Mouse (Mus musculus): ENCODE data around the gene Tmem86b. TPM values are rescaled to one million over a fixed set of nuclear protein-coding genes. Genes with fewer than 3 reads are reported as not detected.
"Not testable (repeated sequence)": the region's sequence is repeated elsewhere in the genome, so short reads cannot be mapped to it uniquely, and the experiment has no call there.

The Tmem86b gene
- polyA plus RNA-seq, 1 experiment from 2014 or later, result 0.63 TPM

DNA sequence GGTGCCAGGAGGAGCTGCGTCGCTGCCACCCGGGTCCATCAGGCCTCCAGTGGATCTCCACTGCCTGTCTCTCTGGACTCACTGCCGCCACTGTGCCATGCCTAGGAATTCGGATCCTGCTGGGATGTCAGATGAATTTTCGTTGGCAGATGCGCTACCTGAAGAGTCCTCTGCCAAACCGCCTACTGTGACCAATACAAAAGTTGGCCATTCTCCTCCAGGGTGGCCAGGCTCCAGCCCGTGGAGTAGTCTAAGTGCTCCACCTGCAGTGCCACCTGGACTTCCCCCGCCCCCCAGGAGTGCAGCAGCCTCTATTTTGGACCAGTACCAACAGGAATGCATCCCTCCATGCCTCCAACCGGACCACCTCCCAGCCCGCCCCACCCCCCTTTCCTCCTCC is 19.7 kb downstream of the Tmem86b start:
- 83% methylated on average over 12 of the region's 12 CpGs for whole genome bisulfite sequencing
- no peaks in the 10 kb centered on the region for H3K27me3 ChIP-seq (ENCODE audit: control insufficient read depth, insufficient read depth, low read length)
- no peak overlapping the region for H3K4me3 ChIP-seq (ENCODE audit: low read depth, low read length)
- no peaks in the 10 kb centered on the region for H3K9me3 ChIP-seq (replicated peaks; ENCODE audit: control insufficient read depth, low read length)
- H3K4me1 ChIP-seq (ENCODE audit: control insufficient read depth, insufficient read depth, low read length), result no peaks in the 10 kb centered on the region
- no peak for DNase-seq (ENCODE audit: low spot score)
- ATAC-seq (replicated peaks; ENCODE audit: insufficient number of reproducible peaks, low FRiP score, low TSS enrichment, low read depth), result no peak
- no peak overlapping the region for H3K9ac ChIP-seq (replicated peaks; ENCODE audit: low read length)
- H3K4me2 ChIP-seq (ENCODE audit: low read depth, low read length), result no peak overlapping the region
- no peak overlapping the region for H3K27ac ChIP-seq (replicated peaks; ENCODE audit: low read depth, low read length)
- no peaks in the 10 kb centered on the region for H3K36me3 ChIP-seq (replicated peaks; ENCODE audit: control insufficient read depth, insufficient read depth, low read depth, low read length)

DNA sequence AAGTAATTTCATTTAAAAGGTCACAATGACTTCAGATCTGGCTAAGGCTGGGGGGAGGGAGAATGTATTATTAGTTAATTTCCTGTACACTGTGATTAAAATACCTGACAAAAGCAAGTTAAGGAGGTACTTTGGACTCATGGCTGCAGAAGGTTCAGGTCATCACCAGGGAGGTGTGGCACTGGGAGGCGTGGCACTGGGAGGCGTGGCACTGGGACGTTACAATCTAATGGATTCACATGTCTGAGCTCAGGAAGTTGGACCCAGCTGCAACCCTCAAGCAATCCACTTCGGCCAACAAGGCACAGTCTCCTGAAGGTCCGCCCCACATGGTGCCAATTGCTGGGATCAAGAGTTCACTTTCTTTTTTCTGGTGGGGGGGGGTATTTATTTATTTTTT is 23.2 kb downstream of the Tmem86b start:
- no peak for DNase-seq (ENCODE audit: low spot score)
- Histone ChIP-seq H3K4me2 (ENCODE audit: low read depth, low read length) (no peak overlapping the region), H3K27ac (replicated peaks; ENCODE audit: low read depth, low read length) (no peak overlapping the region), H3K4me3 (ENCODE audit: low read depth, low read length) (no peak overlapping the region), H3K4me1 (ENCODE audit: control insufficient read depth, insufficient read depth, low read length) (no peaks in the 10 kb centered on the region), H3K9me3 (replicated peaks; ENCODE audit: control insufficient read depth, low read length) (no peaks in the 10 kb centered on the region), H3K27me3 (ENCODE audit: control insufficient read depth, insufficient read depth, low read length) (no peaks in the 10 kb centered on the region), H3K9ac (replicated peaks; ENCODE audit: low read length) (no peak overlapping the region), H3K36me3 (replicated peaks; ENCODE audit: control insufficient read depth, insufficient read depth, low read depth, low read length) (no peaks in the 10 kb centered on the region)
- ATAC-seq (replicated peaks; ENCODE audit: insufficient number of reproducible peaks, low FRiP score, low TSS enrichment, low read depth), result no peak
- 58% methylated on average over 5 of the region's 5 CpGs for WGBS

DNA sequence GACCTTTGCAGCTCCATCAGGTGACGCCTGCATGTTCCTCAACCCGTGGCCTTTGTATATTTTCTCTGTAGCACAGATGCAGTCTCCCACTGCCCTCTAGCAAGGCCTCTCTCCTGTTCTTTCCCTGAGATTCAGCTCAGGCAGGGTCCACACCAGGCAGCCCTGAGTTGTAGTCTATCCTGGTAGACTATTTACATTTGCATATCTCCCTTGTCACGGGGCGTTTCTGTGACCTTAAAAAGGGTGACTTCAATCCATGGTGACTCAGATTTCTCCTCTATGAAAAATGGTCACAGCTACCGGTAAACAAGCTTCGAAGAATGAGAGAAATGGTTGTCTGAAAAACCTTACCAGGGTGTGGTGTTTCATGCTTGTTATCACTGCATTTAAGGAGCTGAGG is 27.3 kb downstream of the Tmem86b start, which contains the start of gene Ptprh:
Gene Ptprh, minus strand, starts transcription at position 169 of the 400 bp plus-strand sequence.
- Histone ChIP-seq H3K27me3 (ENCODE audit: control insufficient read depth, insufficient read depth, low read length) (no peaks in the 10 kb centered on the region), H3K4me2 (ENCODE audit: low read depth, low read length) (no peak within 1 kb of the TSS), H3K4me3 (ENCODE audit: low read depth, low read length) (no peak within 1 kb of the TSS), H3K9ac (replicated peaks; ENCODE audit: low read length) (no peak within 1 kb of the TSS), H3K9me3 (replicated peaks; ENCODE audit: control insufficient read depth, low read length) (no peaks in the 10 kb centered on the region), H3K27ac (replicated peaks; ENCODE audit: low read depth, low read length) (no peak within 1 kb of the TSS), H3K4me1 (ENCODE audit: control insufficient read depth, insufficient read depth, low read length) (no peaks in the 10 kb centered on the region), H3K36me3 (replicated peaks; ENCODE audit: control insufficient read depth, insufficient read depth, low read depth, low read length) (no peaks in the 10 kb centered on the region)
- DNase-seq (ENCODE audit: low spot score) (no peak), ATAC-seq (replicated peaks; ENCODE audit: insufficient number of reproducible peaks, low FRiP score, low TSS enrichment, low read depth) (no peak)
- WGBS, result 78% methylated on average over 6 of the region's 6 CpGs

DNA sequence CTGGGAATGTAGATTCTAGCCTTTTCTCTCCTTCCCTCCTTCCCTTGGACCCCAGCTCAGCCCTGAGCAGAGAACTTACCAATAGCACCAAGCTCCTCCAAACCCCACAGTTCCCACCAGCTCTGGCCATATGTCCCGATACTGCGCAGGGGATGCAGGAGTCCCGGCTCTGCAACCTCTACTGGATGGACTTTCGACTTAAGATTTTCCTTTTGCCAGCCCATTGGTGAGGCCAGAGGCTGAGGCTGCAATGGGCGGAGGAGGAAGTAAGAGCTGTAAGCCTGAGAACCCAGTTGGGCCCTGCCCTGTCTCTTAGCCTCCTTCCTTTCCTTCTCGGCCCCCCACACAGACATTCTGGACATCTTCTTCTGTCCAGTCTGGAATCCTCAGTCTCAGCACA is 28.3 kb downstream of the Tmem86b start:
- DNase-seq (ENCODE audit: low spot score), result no peak

DNA sequence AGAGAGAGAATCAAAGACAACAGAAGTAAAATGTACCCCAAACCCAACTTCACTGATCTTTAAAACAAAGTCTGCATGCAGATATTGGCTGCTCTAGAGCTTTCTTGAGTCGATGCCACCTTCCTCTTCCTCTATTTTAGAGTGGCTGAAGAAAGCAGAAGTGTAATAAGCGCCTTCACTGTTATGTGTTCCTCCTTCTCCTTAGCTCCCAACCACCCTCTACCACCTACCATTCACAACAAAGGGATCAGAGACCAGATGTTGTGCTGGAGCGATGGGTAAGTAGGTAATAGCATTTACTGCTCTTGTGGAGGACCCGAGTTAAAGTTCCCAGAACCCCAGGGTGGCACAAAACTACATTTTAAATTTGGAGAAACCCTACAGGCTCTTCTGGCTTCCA is 34.2 kb downstream of the Tmem86b start:
- ATAC-seq (replicated peaks; ENCODE audit: insufficient number of reproducible peaks, low FRiP score, low TSS enrichment, low read depth), result not testable (repeated sequence)

More for the DNA sequence above, 28.3 kb downstream of the Tmem86b start:
- Histone ChIP-seq H3K9ac (replicated peaks; ENCODE audit: low read length) (no peak overlapping the region), H3K36me3 (replicated peaks; ENCODE audit: control insufficient read depth, insufficient read depth, low read depth, low read length) (no peaks in the 10 kb centered on the region), H3K4me1 (ENCODE audit: control insufficient read depth, insufficient read depth, low read length) (no peaks in the 10 kb centered on the region), H3K4me3 (ENCODE audit: low read depth, low read length) (no peak overlapping the region), H3K9me3 (replicated peaks; ENCODE audit: control insufficient read depth, low read length) (no peaks in the 10 kb centered on the region), H3K4me2 (ENCODE audit: low read depth, low read length) (no peak overlapping the region), H3K27ac (replicated peaks; ENCODE audit: low read depth, low read length) (no peak overlapping the region), H3K27me3 (ENCODE audit: control insufficient read depth, insufficient read depth, low read length) (no peaks in the 10 kb centered on the region)
- WGBS, result 86% methylated on average over 6 of the region's 6 CpGs
- ATAC-seq (replicated peaks; ENCODE audit: insufficient number of reproducible peaks, low FRiP score, low TSS enrichment, low read depth), result no peak

DNA sequence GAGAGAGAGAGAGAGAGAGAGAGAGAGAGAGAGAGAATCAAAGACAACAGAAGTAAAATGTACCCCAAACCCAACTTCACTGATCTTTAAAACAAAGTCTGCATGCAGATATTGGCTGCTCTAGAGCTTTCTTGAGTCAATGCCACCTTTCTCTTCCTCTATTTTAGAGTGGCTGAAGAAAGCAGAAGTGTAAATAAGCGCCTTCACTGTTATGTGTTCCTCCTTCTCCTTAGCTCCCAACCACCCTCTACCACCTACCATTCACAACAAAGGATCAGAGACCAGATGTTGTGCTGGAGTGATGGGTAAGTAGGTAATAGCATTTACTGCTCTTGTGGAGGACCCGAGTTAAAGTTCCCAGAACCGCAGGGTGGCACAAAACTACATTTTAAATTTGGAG is 49.7 kb downstream of the Tmem86b start:
- H3K36me3 ChIP-seq (replicated peaks; ENCODE audit: control insufficient read depth, insufficient read depth, low read depth, low read length); H3K9me3 ChIP-seq (replicated peaks; ENCODE audit: control insufficient read depth, low read length); ATAC-seq (replicated peaks; ENCODE audit: insufficient number of reproducible peaks, low FRiP score, low TSS enrichment, low read depth); H3K4me1 ChIP-seq (ENCODE audit: control insufficient read depth, insufficient read depth, low read length); H3K9ac ChIP-seq (replicated peaks; ENCODE audit: low read length); H3K27me3 ChIP-seq (ENCODE audit: control insufficient read depth, insufficient read depth, low read length); H3K4me2 ChIP-seq (ENCODE audit: low read depth, low read length); H3K27ac ChIP-seq (replicated peaks; ENCODE audit: low read depth, low read length); DNase-seq (ENCODE audit: low spot score); H3K4me3 ChIP-seq (ENCODE audit: low read depth, low read length): not testable (repeated sequence)
- 86% methylated on average over 3 of the region's 3 CpGs for WGBS

More for the DNA sequence above, 34.2 kb downstream of the Tmem86b start:
- not testable (repeated sequence) for H3K9ac ChIP-seq (replicated peaks; ENCODE audit: low read length); H3K4me3 ChIP-seq (ENCODE audit: low read depth, low read length); H3K4me2 ChIP-seq (ENCODE audit: low read depth, low read length); H3K36me3 ChIP-seq (replicated peaks; ENCODE audit: control insufficient read depth, insufficient read depth, low read depth, low read length); H3K27ac ChIP-seq (replicated peaks; ENCODE audit: low read depth, low read length); H3K9me3 ChIP-seq (replicated peaks; ENCODE audit: control insufficient read depth, low read length); H3K4me1 ChIP-seq (ENCODE audit: control insufficient read depth, insufficient read depth, low read length); H3K27me3 ChIP-seq (ENCODE audit: control insufficient read depth, insufficient read depth, low read length); DNase-seq (ENCODE audit: low spot score)
- WGBS, result 66% methylated on average over 4 of the region's 4 CpGs

Small RNA genes lying within 50 kb of the gene (microRNA-seq; reads per million reads assigned to microRNA genes)
- gene Gm23577 (ENCODE audit: borderline number of aligned reads), result not detected

Other genes starting within 250 kb of the Tmem86b start
- 0.58 and 1.3 TPM in 2 replicates for gene Gp6, start 233.7 kb downstream of the Tmem86b start, polyA plus RNA-seq (2014; fragmentation: Nextera tagmentation; extraction: Ambion mirVana)
- gene Rdh13, start 185.8 kb downstream of the Tmem86b start, polyA plus RNA-seq (2014; fragmentation: Nextera tagmentation; extraction: Ambion mirVana), result 26.0 and 32.9 TPM in 2 replicates
- 3.0 and 5.8 TPM in 2 replicates for gene Eps8l1, start 170.7 kb downstream of the Tmem86b start, polyA plus RNA-seq (2014; fragmentation: Nextera tagmentation; extraction: Ambion mirVana)
- 33.0 and 35.3 TPM in 2 replicates for gene Ppp1r12c, start 129.7 kb downstream of the Tmem86b start, polyA plus RNA-seq (2014; fragmentation: Nextera tagmentation; extraction: Ambion mirVana)
- 44.9 and 61.5 TPM in 2 replicates for gene Tnnt1, start 115.0 kb downstream of the Tmem86b start, polyA plus RNA-seq (2014; fragmentation: Nextera tagmentation; extraction: Ambion mirVana)
- 2.6 and 9.9 TPM in 2 replicates for gene Tnni3, start 107.2 kb downstream of the Tmem86b start, polyA plus RNA-seq (2014; fragmentation: Nextera tagmentation; extraction: Ambion mirVana)
- 1.0 and 1.6 TPM in 2 replicates for gene Dnaaf3, start 99.0 kb downstream of the Tmem86b start, polyA plus RNA-seq (2014; fragmentation: Nextera tagmentation; extraction: Ambion mirVana)
- 4.8 and 6.6 TPM in 2 replicates for gene Syt5, start 83.9 kb downstream of the Tmem86b start, polyA plus RNA-seq (2014; fragmentation: Nextera tagmentation; extraction: Ambion mirVana)
- not detected in 2 replicates for gene Ptprh, start 27.4 kb downstream of the Tmem86b start, polyA plus RNA-seq (2014; fragmentation: Nextera tagmentation; extraction: Ambion mirVana)
- 4.9 and 5.0 TPM in 2 replicates for gene Ppp6r1, start 27.6 kb upstream of the Tmem86b start, polyA plus RNA-seq (2014; fragmentation: Nextera tagmentation; extraction: Ambion mirVana)
- 102 and 104 TPM in 2 replicates for gene Hspbp1, start 53.6 kb upstream of the Tmem86b start, polyA plus RNA-seq (2014; fragmentation: Nextera tagmentation; extraction: Ambion mirVana)
- 2.1 and 2.3 TPM in 2 replicates for gene Brsk1, start 59.2 kb upstream of the Tmem86b start, polyA plus RNA-seq (2014; fragmentation: Nextera tagmentation; extraction: Ambion mirVana)
- not detected in 2 replicates for gene Tmem150b, start 93.8 kb upstream of the Tmem86b start, polyA plus RNA-seq (2014; fragmentation: Nextera tagmentation; extraction: Ambion mirVana)
- gene Kmt5c, start 108.7 kb upstream of the Tmem86b start, polyA plus RNA-seq (2014; fragmentation: Nextera tagmentation; extraction: Ambion mirVana), result 55.7 and 61.6 TPM in 2 replicates
- gene Cox6b2, start 121.7 kb upstream of the Tmem86b start, polyA plus RNA-seq (2014; fragmentation: Nextera tagmentation; extraction: Ambion mirVana), result 41.6 and 42.1 TPM in 2 replicates
- not detected in 2 replicates for gene Fam71e2, start 139.9 kb upstream of the Tmem86b start, polyA plus RNA-seq (2014; fragmentation: Nextera tagmentation; extraction: Ambion mirVana)
- 0.21 TPM in 1 of 2 replicates, not detected in the other for gene Il11, start 151.4 kb upstream of the Tmem86b start, polyA plus RNA-seq (2014; fragmentation: Nextera tagmentation; extraction: Ambion mirVana)
- gene Tmem190, start 151.5 kb upstream of the Tmem86b start, polyA plus RNA-seq (2014; fragmentation: Nextera tagmentation; extraction: Ambion mirVana), result not detected in 2 replicates
- gene Tmem238, start 158.2 kb upstream of the Tmem86b start, polyA plus RNA-seq (2014; fragmentation: Nextera tagmentation; extraction: Ambion mirVana), result 1.3 and 1.4 TPM in 2 replicates
- 149 and 169 TPM in 2 replicates for gene Rpl28, start 161.5 kb upstream of the Tmem86b start, polyA plus RNA-seq (2014; fragmentation: Nextera tagmentation; extraction: Ambion mirVana)
- 453 and 487 TPM in 2 replicates for gene Ube2s, start 181.2 kb upstream of the Tmem86b start, polyA plus RNA-seq (2014; fragmentation: Nextera tagmentation; extraction: Ambion mirVana)
- 0.72 TPM in 2 replicates for gene Shisa7, start 213.3 kb upstream of the Tmem86b start, polyA plus RNA-seq (2014; fragmentation: Nextera tagmentation; extraction: Ambion mirVana)
- gene Isoc2b, start 238.8 kb upstream of the Tmem86b start, polyA plus RNA-seq (2014; fragmentation: Nextera tagmentation; extraction: Ambion mirVana), result 2.4 and 2.9 TPM in 2 replicates
- gene Isoc2a, start 245.7 kb upstream of the Tmem86b start, polyA plus RNA-seq (2014; fragmentation: Nextera tagmentation; extraction: Ambion mirVana), result 0.70 and 0.72 TPM in 2 replicates